Mouse (Mus musculus): ENCODE data around the gene Lipm.

DNA sequence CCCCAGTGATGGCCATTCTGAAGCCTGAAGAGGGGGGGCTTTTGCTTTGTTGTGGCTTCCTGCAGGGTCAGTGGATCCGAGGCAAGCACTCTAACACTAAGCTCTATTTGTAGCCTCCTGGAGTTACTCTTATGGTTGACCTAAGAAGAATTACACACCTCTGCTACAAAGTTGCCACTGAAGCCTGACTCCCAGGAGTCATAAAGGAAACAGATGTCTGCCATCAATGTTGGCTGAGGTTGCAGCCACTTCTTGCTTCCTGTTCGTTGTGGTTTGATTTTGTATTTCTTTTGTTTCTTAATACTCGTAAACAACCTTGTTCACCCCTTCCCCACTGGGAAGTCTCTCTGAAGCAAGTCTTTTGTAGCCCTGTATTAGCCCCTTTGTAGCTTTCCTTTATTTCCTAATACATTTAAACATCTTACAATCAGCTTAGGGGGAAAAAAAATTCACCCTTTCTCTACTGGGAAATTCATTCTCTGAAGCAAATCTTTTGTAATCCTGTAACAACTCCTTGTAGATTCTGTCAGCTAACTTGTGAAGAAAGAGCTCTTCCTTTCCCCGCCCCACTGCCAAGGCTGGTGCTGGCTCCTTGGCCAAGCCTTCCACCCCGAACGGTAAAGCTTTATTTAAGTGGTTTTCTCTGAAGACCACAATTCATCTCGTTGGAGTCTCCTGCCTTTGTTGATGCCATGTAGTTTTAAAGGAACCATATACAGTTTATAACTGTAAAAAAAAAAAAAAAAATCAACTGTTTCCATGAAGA, 67.3 kb downstream of the Lipm start:
- TF ChIP-seq CTCF (IDR thresholded peaks at IDR 0.05; ENCODE audit: low read depth) (no peak), EP300 (optimal IDR thresholded peaks at IDR 0.05) (no peak)
